Mouse (Mus musculus) cerebellum, adult 2 months (tissue): ENCODE results near the gene Srcin1.

Experiments
- CTCF ChIP-seq: fragments of 200-500 bp; IDR thresholded peaks from 2 replicates; pipeline ENCODE4 v1.5.1; 2011; ENCODE audit warnings: low read depth, mild to moderate bottlenecking, control low read depth, low read length, moderate library complexity, borderline replicate concordance; ENCODE audit not compliant: insufficient read depth
- POLR2A ChIP-seq: fragments of 200-500 bp; IDR thresholded peaks from 2 replicates; pipeline ENCODE4 v1.6.1; 2011; ENCODE audit warnings: low read length, control low read depth, borderline replicate concordance; ENCODE audit not compliant: insufficient read depth

DNA sequence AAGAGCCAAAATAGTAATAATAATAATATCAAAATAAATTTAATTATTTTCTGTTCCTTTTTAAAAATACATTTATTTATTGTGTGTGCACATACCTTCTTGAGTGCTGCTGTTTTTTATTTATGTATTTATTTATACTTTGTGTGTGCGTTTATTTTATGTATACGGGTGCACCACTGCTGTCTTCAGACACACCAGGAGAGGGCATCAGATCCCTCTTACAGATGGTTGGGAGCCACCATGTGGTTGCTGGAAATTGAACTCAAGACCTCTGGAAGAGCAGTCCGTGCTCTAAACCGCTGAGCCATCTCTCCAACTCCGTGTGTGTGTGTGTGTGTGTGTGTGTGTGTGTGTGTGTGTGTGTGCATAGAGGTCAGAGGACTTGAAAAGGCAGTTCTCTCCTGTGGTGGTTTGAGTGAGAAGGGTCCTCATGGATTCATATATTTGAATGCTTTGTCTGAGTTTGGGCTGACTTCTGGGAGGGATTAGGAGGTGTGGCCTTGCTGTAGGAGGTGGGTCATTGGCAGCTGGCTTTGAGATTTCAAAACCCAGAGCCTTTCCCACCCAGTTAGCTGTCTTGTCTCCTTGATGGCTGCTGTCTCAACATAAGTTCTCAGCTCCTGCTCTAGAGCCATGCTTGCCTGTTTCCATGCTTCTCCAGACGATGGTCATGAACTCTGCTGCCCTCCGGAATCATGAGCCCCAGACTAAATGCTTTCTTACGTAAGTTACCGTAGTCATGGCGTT is 22.1 kb upstream of the Srcin1 start:
- TF ChIP-seq CTCF, result no peak
- TF ChIP-seq POLR2A, result no peak
